Mouse (Mus musculus): ENCODE measurements around the gene Zfp444.

GRCm38 (mm10) chr7:6155901-6156411 is 16.1 kb upstream of the Zfp444 start, which contains the start of gene Zfp787:
- TF ChIP-seq CTCF (IDR thresholded peaks at IDR 0.05; ENCODE audit: control insufficient read depth, insufficient read depth, insufficient read length) (no peak), MYOD1 (IDR thresholded peaks at IDR 0.05; ENCODE audit: control insufficient read depth, insufficient read length, low read depth) (no peak), USF1 (IDR thresholded peaks at IDR 0.05; ENCODE audit: low read depth) (no peak), MYOG (IDR thresholded peaks at IDR 0.05; ENCODE audit: control insufficient read depth, extremely low read depth, insufficient read length) (no peak), MAX (IDR thresholded peaks at IDR 0.05) (no peak), FOSL1 (IDR thresholded peaks at IDR 0.05; ENCODE audit: insufficient read depth, low read length, poor library complexity, severe bottlenecking) (no peak)
